Mouse (Mus musculus): ENCODE measurements at regions not wholly inside any gene's neighbourhood (a gene's known extent, or its start where the extent isn't known, plus 50 kb on each side); places are given as distances from the start of the nearest gene placed in this dataset.

GRCm38 (mm10) chr16:55168433-55168832 is 129.4 kb downstream of the Zpld1 start:
- no peak for TF ChIP-seq CTCF (IDR thresholded peaks at IDR 0.05; ENCODE audit: borderline replicate concordance, insufficient read depth, low read depth, low read length)
- TF ChIP-seq POLR2A (IDR thresholded peaks at IDR 0.05; ENCODE audit: borderline replicate concordance, insufficient read depth, low read length): no peak
- DNase-seq: no peak
- WGBS: 93% methylated on average over 2 of the region's 2 CpGs
- H3K27me3 ChIP-seq (ENCODE audit: control insufficient read depth, insufficient read depth, low read length): no peaks in the 10 kb centered on the region
- H3K4me3 ChIP-seq (replicated peaks; ENCODE audit: insufficient read depth, low read depth, low read length): no peak overlapping the region
- H3K4me1 ChIP-seq (ENCODE audit: control insufficient read depth, insufficient read depth, low read length): no peaks in the 10 kb centered on the region
- H3K27ac ChIP-seq (ENCODE audit: insufficient read depth, low read length): no peak overlapping the region

- TF ChIP-seq POLR2A (IDR thresholded peaks at IDR 0.05; ENCODE audit: borderline replicate concordance, insufficient read depth, low read length) (no peak), CTCF (IDR thresholded peaks at IDR 0.05; ENCODE audit: borderline replicate concordance, insufficient read depth, low read depth, low read length) (no peak)
- Histone ChIP-seq H3K4me3 (replicated peaks; ENCODE audit: insufficient read depth, low read depth, low read length) (no peak overlapping the region), H3K27ac (ENCODE audit: insufficient read depth, low read length) (no peak overlapping the region), H3K27me3 (ENCODE audit: control insufficient read depth, insufficient read depth, low read length) (no peaks in the 10 kb centered on the region), H3K4me1 (ENCODE audit: control insufficient read depth, insufficient read depth, low read length) (no peaks in the 10 kb centered on the region)
- DNase-seq: no peak
- 5% methylated on average over 8 of the region's 8 CpGs for WGBS
Observed at GRCm38 (mm10) chr16:55166181-55166848, 131.5 kb downstream of the Zpld1 start.

- Histone ChIP-seq H3K4me3 (replicated peaks; ENCODE audit: insufficient read depth, low read depth, low read length) (no peak overlapping the region), H3K27ac (ENCODE audit: insufficient read depth, low read length) (no peak overlapping the region), H3K4me1 (ENCODE audit: control insufficient read depth, insufficient read depth, low read length) (no peaks in the 10 kb centered on the region), H3K27me3 (ENCODE audit: control insufficient read depth, insufficient read depth, low read length) (no peaks in the 10 kb centered on the region)
- no peak for DNase-seq
- 75% methylated on average over 6 of the region's 6 CpGs for WGBS
- TF ChIP-seq CTCF (IDR thresholded peaks at IDR 0.05; ENCODE audit: borderline replicate concordance, insufficient read depth, low read depth, low read length) (no peak), POLR2A (IDR thresholded peaks at IDR 0.05; ENCODE audit: borderline replicate concordance, insufficient read depth, low read length) (no peak)
Observed at GRCm38 (mm10) chr16:55162926-55163325, 134.9 kb downstream of the Zpld1 start.

GRCm38 (mm10) chr16:55151726-55152125 is 146.1 kb downstream of the Zpld1 start:
- H3K27ac ChIP-seq (ENCODE audit: insufficient read depth, low read length): no peak overlapping the region
- 45% methylated on average over 4 of the region's 4 CpGs for WGBS
- no peaks in the 10 kb centered on the region for H3K27me3 ChIP-seq (ENCODE audit: control insufficient read depth, insufficient read depth, low read length)
- no peak overlapping the region for H3K4me3 ChIP-seq (replicated peaks; ENCODE audit: insufficient read depth, low read depth, low read length)
- H3K4me1 ChIP-seq (ENCODE audit: control insufficient read depth, insufficient read depth, low read length): no peaks in the 10 kb centered on the region
- peak in 1 of 2 experiments; percentile 2 for DNase-seq
- no peak for TF ChIP-seq POLR2A (IDR thresholded peaks at IDR 0.05; ENCODE audit: borderline replicate concordance, insufficient read depth, low read length)
- TF ChIP-seq CTCF (IDR thresholded peaks at IDR 0.05; ENCODE audit: borderline replicate concordance, insufficient read depth, low read depth, low read length): no peak

GRCm38 (mm10) chr16:55142431-55143173 is 155.2 kb downstream of the Zpld1 start:
- no peak for DNase-seq
- WGBS: 85% methylated on average over 6 of the region's 6 CpGs
- Histone ChIP-seq H3K27ac (ENCODE audit: insufficient read depth, low read length) (no peak overlapping the region), H3K4me3 (replicated peaks; ENCODE audit: insufficient read depth, low read depth, low read length) (no peak overlapping the region), H3K27me3 (ENCODE audit: control insufficient read depth, insufficient read depth, low read length) (no peaks in the 10 kb centered on the region), H3K4me1 (ENCODE audit: control insufficient read depth, insufficient read depth, low read length) (no peaks in the 10 kb centered on the region)
- no peak for TF ChIP-seq CTCF (IDR thresholded peaks at IDR 0.05; ENCODE audit: borderline replicate concordance, insufficient read depth, low read depth, low read length)
- TF ChIP-seq POLR2A (IDR thresholded peaks at IDR 0.05; ENCODE audit: borderline replicate concordance, insufficient read depth, low read length): no peak

- no peak overlapping the region for H3K4me3 ChIP-seq (replicated peaks; ENCODE audit: insufficient read depth, low read depth, low read length)
- H3K4me1 ChIP-seq (ENCODE audit: control insufficient read depth, insufficient read depth, low read length): no peaks in the 10 kb centered on the region
- DNase-seq: no peak
- no peak overlapping the region for H3K27ac ChIP-seq (ENCODE audit: insufficient read depth, low read length)
- TF ChIP-seq CTCF (IDR thresholded peaks at IDR 0.05; ENCODE audit: borderline replicate concordance, insufficient read depth, low read depth, low read length) (no peak), POLR2A (IDR thresholded peaks at IDR 0.05; ENCODE audit: borderline replicate concordance, insufficient read depth, low read length) (no peak)
- no peaks in the 10 kb centered on the region for H3K27me3 ChIP-seq (ENCODE audit: control insufficient read depth, insufficient read depth, low read length)
Observed at GRCm38 (mm10) chr16:55134961-55135360, 162.8 kb downstream of the Zpld1 start.

GRCm38 (mm10) chr16:55097651-55098050 is 200.1 kb downstream of the Zpld1 start:
- no peak for DNase-seq
- Histone ChIP-seq H3K27me3 (ENCODE audit: control insufficient read depth, insufficient read depth, low read length) (no peaks in the 10 kb centered on the region), H3K4me1 (ENCODE audit: control insufficient read depth, insufficient read depth, low read length) (no peaks in the 10 kb centered on the region), H3K4me3 (replicated peaks; ENCODE audit: insufficient read depth, low read depth, low read length) (no peak overlapping the region), H3K27ac (ENCODE audit: insufficient read depth, low read length) (no peak overlapping the region)
- no peak for TF ChIP-seq CTCF (IDR thresholded peaks at IDR 0.05; ENCODE audit: borderline replicate concordance, insufficient read depth, low read depth, low read length)
- WGBS: 92% methylated on average over 1 of the region's 1 CpGs

GRCm38 (mm10) chr16:55087461-55087860 is 210.3 kb downstream of the Zpld1 start:
- TF ChIP-seq CTCF (IDR thresholded peaks at IDR 0.05; ENCODE audit: borderline replicate concordance, insufficient read depth, low read depth, low read length): no peak
- no peak for TF ChIP-seq POLR2A (IDR thresholded peaks at IDR 0.05; ENCODE audit: borderline replicate concordance, insufficient read depth, low read length)
- no peaks in the 10 kb centered on the region for H3K27me3 ChIP-seq (ENCODE audit: control insufficient read depth, insufficient read depth, low read length)
- H3K27ac ChIP-seq (ENCODE audit: insufficient read depth, low read length): no peak overlapping the region
- WGBS: 84% methylated on average over 1 of the region's 1 CpGs
- no peak for DNase-seq
- no peak overlapping the region for H3K4me3 ChIP-seq (replicated peaks; ENCODE audit: insufficient read depth, low read depth, low read length)
- H3K4me1 ChIP-seq (ENCODE audit: control insufficient read depth, insufficient read depth, low read length): no peaks in the 10 kb centered on the region

Measured in cerebellum, adult 2 months (tissue).